Mouse (Mus musculus): ENCODE data around the gene Eva1c. TPM values are rescaled to one million over a fixed set of nuclear protein-coding genes. Genes with fewer than 3 reads are reported as not detected.
A peak's percentile ranks its signal among the peaks of the same experiment; 100 is the strongest.

The Eva1c gene
- polyA plus RNA-seq, 1 experiment from 2014 or later, result 0.52 TPM

DNA sequence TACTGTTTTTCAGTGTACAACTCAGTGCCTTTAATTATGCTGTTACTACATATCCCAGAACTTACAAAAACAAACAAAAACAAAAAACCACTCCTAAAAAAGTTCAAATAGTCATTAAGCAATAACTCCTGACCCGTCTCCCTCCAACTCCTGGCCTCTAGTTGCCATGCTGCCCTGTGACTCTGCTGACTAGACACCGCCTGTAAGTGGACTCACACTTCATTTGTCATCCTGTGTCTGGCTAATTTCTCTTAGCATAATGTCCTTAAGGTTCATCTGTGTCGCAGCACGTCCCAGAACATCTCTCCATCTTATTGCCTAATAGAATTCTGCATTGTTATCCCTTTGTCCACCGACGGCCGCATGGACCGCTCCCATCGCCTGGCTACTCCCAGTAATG is 979 bp downstream of the Eva1c start:
- no peak for ATAC-seq (replicated peaks; ENCODE audit: insufficient number of reproducible peaks, low FRiP score, low TSS enrichment, low read depth)
- Histone ChIP-seq H3K27ac (replicated peaks; ENCODE audit: low read depth, low read length) (no peak overlapping the region), H3K4me1 (ENCODE audit: control insufficient read depth, insufficient read depth, low read length) (peaks cover 5% of the 10 kb centered on the region; the same call in 1 of the 2 replicates), H3K9me3 (replicated peaks; ENCODE audit: control insufficient read depth, low read length) (no peaks in the 10 kb centered on the region), H3K4me2 (ENCODE audit: low read depth, low read length) (no peak overlapping the region), H3K4me3 (ENCODE audit: low read depth, low read length) (no peak overlapping the region), H3K36me3 (replicated peaks; ENCODE audit: control insufficient read depth, insufficient read depth, low read depth, low read length) (no peaks in the 10 kb centered on the region), H3K27me3 (ENCODE audit: control insufficient read depth, insufficient read depth, low read length) (peaks cover 25% of the 10 kb centered on the region), H3K9ac (replicated peaks; ENCODE audit: low read length) (no peak overlapping the region)
- no peak for DNase-seq (ENCODE audit: low spot score)
- 82% methylated on average over 9 of the region's 9 CpGs for WGBS

GRCm38 (mm10) chr16:90829136-90829535 is 2.6 kb downstream of the Eva1c start:
- Histone ChIP-seq H3K4me2 (ENCODE audit: low read depth, low read length) (no peak overlapping the region), H3K9me3 (replicated peaks; ENCODE audit: control insufficient read depth, low read length) (no peaks in the 10 kb centered on the region), H3K36me3 (replicated peaks; ENCODE audit: control insufficient read depth, insufficient read depth, low read depth, low read length) (no peaks in the 10 kb centered on the region), H3K27ac (replicated peaks; ENCODE audit: low read depth, low read length) (no peak overlapping the region), H3K4me1 (ENCODE audit: control insufficient read depth, insufficient read depth, low read length) (peaks cover 5% of the 10 kb centered on the region; the same call in 1 of the 2 replicates), H3K27me3 (ENCODE audit: control insufficient read depth, insufficient read depth, low read length) (peaks cover 29% of the 10 kb centered on the region), H3K9ac (replicated peaks; ENCODE audit: low read length) (no peak overlapping the region), H3K4me3 (ENCODE audit: low read depth, low read length) (no peak overlapping the region)
- WGBS, result 80% methylated on average over 7 of the region's 7 CpGs
- no peak for ATAC-seq (replicated peaks; ENCODE audit: insufficient number of reproducible peaks, low FRiP score, low TSS enrichment, low read depth)
- DNase-seq (ENCODE audit: low spot score), result no peak

GRCm38 (mm10) chr16:90829894-90830685 is 3.6 kb downstream of the Eva1c start:
- peaks cover 5% of the 10 kb centered on the region; the same call in 1 of the 2 replicates for H3K4me1 ChIP-seq (ENCODE audit: control insufficient read depth, insufficient read depth, low read length)
- WGBS, result under 1% methylated on average over 45 of the region's 45 CpGs
- peak overlapping the region; percentile 50 for H3K4me3 ChIP-seq (ENCODE audit: low read depth, low read length)
- peak overlapping the region; percentile 55 for H3K9ac ChIP-seq (replicated peaks; ENCODE audit: low read length)
- H3K4me2 ChIP-seq (ENCODE audit: low read depth, low read length), result peak overlapping the region; percentile 98
- H3K27ac ChIP-seq (replicated peaks; ENCODE audit: low read depth, low read length), result no peak overlapping the region
- no peaks in the 10 kb centered on the region for H3K36me3 ChIP-seq (replicated peaks; ENCODE audit: control insufficient read depth, insufficient read depth, low read depth, low read length)
- H3K27me3 ChIP-seq (ENCODE audit: control insufficient read depth, insufficient read depth, low read length), result peaks cover 29% of the 10 kb centered on the region
- ATAC-seq (replicated peaks; ENCODE audit: insufficient number of reproducible peaks, low FRiP score, low TSS enrichment, low read depth) (peak; percentile 67), DNase-seq (ENCODE audit: low spot score) (peak; percentile 81)
- H3K9me3 ChIP-seq (replicated peaks; ENCODE audit: control insufficient read depth, low read length), result no peaks in the 10 kb centered on the region

DNA sequence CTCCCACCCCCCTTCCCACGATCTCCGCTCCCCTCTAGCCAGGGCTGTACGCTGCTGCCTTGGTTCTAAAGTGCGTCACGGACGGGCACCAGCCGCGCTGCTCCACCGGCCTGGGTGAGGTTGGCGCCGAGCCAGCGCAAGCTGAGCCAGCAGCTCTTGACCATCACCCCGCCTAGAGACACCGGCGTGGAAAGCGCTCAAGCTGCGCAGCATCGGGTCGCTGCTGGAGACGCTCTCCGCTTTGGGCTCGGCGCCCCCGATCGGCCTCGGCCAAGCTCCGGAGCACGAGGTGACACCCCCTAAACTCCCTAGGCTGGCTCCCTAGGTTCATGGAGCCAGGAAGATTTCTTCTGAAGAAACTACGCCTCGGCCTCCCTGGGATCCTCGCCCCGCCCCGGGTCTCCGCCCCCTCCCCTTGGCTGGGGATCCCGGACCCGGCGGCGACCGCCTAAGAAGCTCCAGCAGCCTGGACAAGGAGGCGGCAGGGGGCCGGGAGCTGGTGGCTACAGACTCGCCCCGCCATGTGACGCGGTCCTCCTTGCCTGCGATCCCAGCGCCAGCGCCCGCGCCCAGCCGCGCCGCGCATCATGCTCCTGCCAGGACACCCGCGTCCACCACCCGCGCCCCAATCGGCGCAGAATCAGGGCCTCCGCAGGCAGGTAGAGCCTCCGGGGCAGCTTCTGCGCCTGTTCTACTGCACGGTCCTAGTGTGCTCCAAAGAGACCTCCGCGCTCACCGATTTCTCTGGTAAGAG is 4.3 kb downstream of the Eva1c start:
- under 1% methylated on average over 67 of the region's 67 CpGs for WGBS
- H3K4me3 ChIP-seq (ENCODE audit: low read depth, low read length), result peak overlapping the region; percentile 50
- peak overlapping the region; percentile 98 for H3K4me2 ChIP-seq (ENCODE audit: low read depth, low read length)
- H3K9ac ChIP-seq (replicated peaks; ENCODE audit: low read length), result peak overlapping the region; percentile 55
- no peak overlapping the region for H3K27ac ChIP-seq (replicated peaks; ENCODE audit: low read depth, low read length)
- ATAC-seq (replicated peaks; ENCODE audit: insufficient number of reproducible peaks, low FRiP score, low TSS enrichment, low read depth), result peak; percentile 66
- H3K27me3 ChIP-seq (ENCODE audit: control insufficient read depth, insufficient read depth, low read length), result peaks cover 29% of the 10 kb centered on the region
- no peaks in the 10 kb centered on the region for H3K9me3 ChIP-seq (replicated peaks; ENCODE audit: control insufficient read depth, low read length)
- H3K4me1 ChIP-seq (ENCODE audit: control insufficient read depth, insufficient read depth, low read length), result peaks cover 5% of the 10 kb centered on the region; the same call in 1 of the 2 replicates
- peak; percentile 60 for DNase-seq (ENCODE audit: low spot score)
- no peaks in the 10 kb centered on the region for H3K36me3 ChIP-seq (replicated peaks; ENCODE audit: control insufficient read depth, insufficient read depth, low read depth, low read length)

DNA sequence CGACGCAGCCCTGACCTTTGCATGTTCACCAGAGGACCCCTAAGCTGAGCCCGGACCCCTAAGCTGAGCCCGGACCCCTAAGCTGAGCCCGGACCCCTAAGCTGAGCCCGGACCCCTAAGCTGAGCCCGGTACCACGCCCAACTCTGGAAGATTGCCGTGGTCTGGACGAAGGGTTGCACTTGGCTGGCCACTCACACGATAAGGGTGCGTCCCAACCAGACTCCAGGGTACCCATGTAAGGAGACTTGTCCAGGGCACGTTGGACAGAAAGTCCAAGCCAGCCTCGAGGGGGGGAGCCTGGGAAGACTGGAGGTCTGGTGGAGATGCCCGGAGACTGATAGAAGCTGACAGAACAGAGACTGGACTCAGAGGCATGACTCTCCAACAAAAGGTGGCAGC is 5.2 kb downstream of the Eva1c start:
- H3K4me2 ChIP-seq (ENCODE audit: low read depth, low read length), result no peak overlapping the region
- H3K27ac ChIP-seq (replicated peaks; ENCODE audit: low read depth, low read length), result no peak overlapping the region
- H3K4me3 ChIP-seq (ENCODE audit: low read depth, low read length), result peak overlapping the region; percentile 50; the same call in 1 of the 2 replicates
- no peak for DNase-seq (ENCODE audit: low spot score)
- no peaks in the 10 kb centered on the region for H3K36me3 ChIP-seq (replicated peaks; ENCODE audit: control insufficient read depth, insufficient read depth, low read depth, low read length)
- H3K4me1 ChIP-seq (ENCODE audit: control insufficient read depth, insufficient read depth, low read length), result peaks cover 5% of the 10 kb centered on the region; the same call in 1 of the 2 replicates
- H3K9ac ChIP-seq (replicated peaks; ENCODE audit: low read length), result no peak overlapping the region
- no peak for ATAC-seq (replicated peaks; ENCODE audit: insufficient number of reproducible peaks, low FRiP score, low TSS enrichment, low read depth)
- H3K9me3 ChIP-seq (replicated peaks; ENCODE audit: control insufficient read depth, low read length), result no peaks in the 10 kb centered on the region
- 19% methylated on average over 15 of the region's 15 CpGs for WGBS
- peaks cover 29% of the 10 kb centered on the region for H3K27me3 ChIP-seq (ENCODE audit: control insufficient read depth, insufficient read depth, low read length)

- no peaks in the 10 kb centered on the region for H3K36me3 ChIP-seq (replicated peaks; ENCODE audit: control insufficient read depth, insufficient read depth, low read depth, low read length)
- H3K27me3 ChIP-seq (ENCODE audit: control insufficient read depth, insufficient read depth, low read length), result peaks cover 29% of the 10 kb centered on the region
- H3K4me2 ChIP-seq (ENCODE audit: low read depth, low read length), result no peak overlapping the region
- DNase-seq (ENCODE audit: low spot score), result no peak
- ATAC-seq (replicated peaks; ENCODE audit: insufficient number of reproducible peaks, low FRiP score, low TSS enrichment, low read depth), result no peak
- H3K27ac ChIP-seq (replicated peaks; ENCODE audit: low read depth, low read length), result no peak overlapping the region
- no peak overlapping the region for H3K4me3 ChIP-seq (ENCODE audit: low read depth, low read length)
- peaks cover 5% of the 10 kb centered on the region; the same call in 1 of the 2 replicates for H3K4me1 ChIP-seq (ENCODE audit: control insufficient read depth, insufficient read depth, low read length)
- WGBS, result 34% methylated on average over 6 of the region's 6 CpGs
- no peaks in the 10 kb centered on the region for H3K9me3 ChIP-seq (replicated peaks; ENCODE audit: control insufficient read depth, low read length)
- H3K9ac ChIP-seq (replicated peaks; ENCODE audit: low read length), result no peak overlapping the region
Measured at GRCm38 (mm10) chr16:90832495-90832894, 6.0 kb downstream of the Eva1c start.

DNA sequence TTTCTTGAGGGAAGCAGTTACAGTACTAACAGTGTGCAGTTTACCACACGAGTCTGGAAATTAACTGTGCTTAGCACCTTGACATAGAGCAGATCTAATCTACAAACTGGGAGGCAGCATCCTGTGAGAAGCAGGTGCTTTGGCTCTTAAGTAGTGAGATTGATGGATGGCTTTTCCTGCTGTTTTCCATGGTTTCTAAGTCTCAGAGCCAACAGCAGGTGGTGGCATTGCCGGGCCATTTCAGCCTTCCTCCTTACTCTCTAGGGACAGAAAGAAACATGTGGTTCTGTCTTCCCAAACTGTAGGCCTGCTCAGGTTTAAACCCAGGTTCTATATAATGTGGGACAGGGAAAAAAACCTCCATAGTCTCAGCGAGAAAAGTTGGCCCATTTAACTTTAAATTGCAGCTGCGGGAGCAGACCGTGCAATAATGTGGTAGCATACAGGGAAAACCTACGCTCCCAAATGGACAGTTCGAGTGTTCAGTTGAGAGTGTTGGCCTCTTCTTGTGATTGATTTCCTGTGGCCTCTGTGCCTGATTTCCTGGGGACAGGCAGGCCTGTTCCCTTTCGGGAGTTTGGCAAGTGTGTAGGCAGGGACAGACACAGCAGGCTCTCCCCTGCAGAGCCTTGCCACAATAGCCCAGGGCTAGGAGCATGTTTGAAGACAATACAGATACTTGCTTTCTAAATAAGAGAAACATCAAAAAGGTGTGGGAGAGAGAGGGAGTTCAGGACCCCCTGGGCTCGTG is 6.7 kb downstream of the Eva1c start:
- DNase-seq (ENCODE audit: low spot score) (no peak), ATAC-seq (replicated peaks; ENCODE audit: insufficient number of reproducible peaks, low FRiP score, low TSS enrichment, low read depth) (no peak)
- H3K4me1 ChIP-seq (ENCODE audit: control insufficient read depth, insufficient read depth, low read length), result peaks cover 5% of the 10 kb centered on the region; the same call in 1 of the 2 replicates
- H3K36me3 ChIP-seq (replicated peaks; ENCODE audit: control insufficient read depth, insufficient read depth, low read depth, low read length), result no peaks in the 10 kb centered on the region
- H3K4me2 ChIP-seq (ENCODE audit: low read depth, low read length), result no peak overlapping the region
- H3K9me3 ChIP-seq (replicated peaks; ENCODE audit: control insufficient read depth, low read length), result no peaks in the 10 kb centered on the region
- no peak overlapping the region for H3K9ac ChIP-seq (replicated peaks; ENCODE audit: low read length)
- WGBS, result 22% methylated on average over 9 of the region's 9 CpGs
- no peak overlapping the region for H3K27ac ChIP-seq (replicated peaks; ENCODE audit: low read depth, low read length)
- peaks cover 29% of the 10 kb centered on the region for H3K27me3 ChIP-seq (ENCODE audit: control insufficient read depth, insufficient read depth, low read length)
- H3K4me3 ChIP-seq (ENCODE audit: low read depth, low read length), result no peak overlapping the region
